Comparison of ENCODE assay signal across 9 mouse cellular contexts in genomic region chr2:70261703-70262564, GRCm38 (mm10).
A peak's percentile ranks its signal among the peaks of the same experiment; 100 is the strongest.
DNase-seq lines count a peak whose midpoint lies in the region; ATAC-seq and TF ChIP-seq lines count a peak whose summit lies in the region.
"Had no signal": no experiment of that assay in that cellular context is flagged by ENCODE, and none has a peak within 500 bp of the region (broad histone marks: within the 10 kb centered on the region; RNA-seq: fewer than 3 reads in every experiment).

No protein-coding gene starts in this region.

- H3K4me1 ChIP-seq in heart, embryonic 13.5 days: peaks cover 14% of the 10 kb centered on the region
- peaks cover 8% of the 10 kb centered on the region; the same call in 1 of the 2 replicates for H3K4me1 ChIP-seq in stomach, embryonic 14.5 days (ENCODE audit: control insufficient read depth, insufficient read depth, low read length)
- H3K4me1 ChIP-seq in stomach, postnatal 0 days (replicated peaks; ENCODE audit: control insufficient read depth, insufficient read depth): no peaks in the 10 kb centered on the region
- H3K4me1 ChIP-seq in hindbrain, embryonic 15.5 days (replicated peaks): peaks cover 32% of the 10 kb centered on the region

- peak overlapping the region; percentile 24 for H3K4me2 ChIP-seq in heart, embryonic 13.5 days
- no peak overlapping the region; the same call in 1 of the 2 replicates for H3K4me2 ChIP-seq in stomach, embryonic 14.5 days (replicated peaks; ENCODE audit: low read depth, low read length)
- H3K4me2 ChIP-seq in stomach, postnatal 0 days (replicated peaks; ENCODE audit: low read depth): no peak overlapping the region
- H3K4me2 ChIP-seq in hindbrain, embryonic 15.5 days: no peak overlapping the region

- peak overlapping the region; percentile 54 for H3K27ac ChIP-seq in heart, embryonic 13.5 days (replicated peaks)
- no peak overlapping the region for H3K27ac ChIP-seq in stomach, embryonic 14.5 days (ENCODE audit: low read length)
- H3K27ac ChIP-seq in stomach, postnatal 0 days (replicated peaks): no peak overlapping the region
- H3K27ac ChIP-seq in hindbrain, embryonic 15.5 days (replicated peaks): 0 out of 2 replicates have a peak overlapping the region, but pooled peaks have one; percentile 50

- H3K36me3 ChIP-seq in heart, embryonic 13.5 days: no peaks in the 10 kb centered on the region
- H3K36me3 ChIP-seq in stomach, embryonic 14.5 days (ENCODE audit: control insufficient read depth, insufficient read depth, low read length): no peaks in the 10 kb centered on the region
- no peaks in the 10 kb centered on the region for H3K36me3 ChIP-seq in stomach, postnatal 0 days (ENCODE audit: control insufficient read depth, insufficient read depth, low read length)
- no peaks in the 10 kb centered on the region for H3K36me3 ChIP-seq in hindbrain, embryonic 15.5 days

- intact Hi-C loops in heart, postnatal 36 days (cut with DNase I): loop anchor here (1.0 kb wide), 1 partner anchor 9 kb away; no protein-coding TSS in a partner anchor

- 0 out of 2 replicates have a peak overlapping the region, but pooled peaks have one; percentile 10 for H3K9ac ChIP-seq in heart, embryonic 13.5 days
- H3K9ac ChIP-seq in stomach, embryonic 14.5 days (replicated peaks; ENCODE audit: low read depth, low read length): no peak overlapping the region
- H3K9ac ChIP-seq in stomach, postnatal 0 days (ENCODE audit: low read length): no peak overlapping the region
- no peak overlapping the region for H3K9ac ChIP-seq in hindbrain, embryonic 15.5 days

- no peak for DNase-seq in heart, postnatal 36 days
- DNase-seq in stomach, postnatal 0 days (ENCODE audit: low spot score): no peak
- DNase-seq in thymus, postnatal 10 days (ENCODE audit: low spot score in 2 of 2): peak; percentile 15 to 18
- DNase-seq in right cerebral cortex, postnatal 25 days: no peak
- no peak for DNase-seq in spleen, postnatal 10 days (ENCODE audit: low spot score in 2 of 2)

- H3K27me3 ChIP-seq in heart, embryonic 13.5 days (replicated peaks): peaks cover 21% of the 10 kb centered on the region
- no peaks in the 10 kb centered on the region for H3K27me3 ChIP-seq in stomach, embryonic 14.5 days (ENCODE audit: control insufficient read depth, insufficient read depth, low read length)
- no peaks in the 10 kb centered on the region for H3K27me3 ChIP-seq in stomach, postnatal 0 days (ENCODE audit: control insufficient read depth, insufficient read depth, low read length)
- no peaks in the 10 kb centered on the region for H3K27me3 ChIP-seq in hindbrain, embryonic 15.5 days

- no peak overlapping the region for H3K4me3 ChIP-seq in heart, embryonic 13.5 days
- H3K4me3 ChIP-seq in stomach, embryonic 14.5 days (ENCODE audit: low read depth, low read length): no peak overlapping the region
- H3K4me3 ChIP-seq in stomach, postnatal 0 days (ENCODE audit: low read depth, low read length): no peak overlapping the region
- H3K4me3 ChIP-seq in hindbrain, embryonic 15.5 days: no peak overlapping the region
- H3K4me3 ChIP-seq: erythroblast, embryonic 14.5 days had no signal

- ATAC-seq in heart, embryonic 13.5 days (ENCODE audit: extremely low read depth, insufficient number of reproducible peaks, low FRiP score, low TSS enrichment): no peak
- 0 out of 2 replicates have a peak, but pooled peaks have one; percentile 10 for ATAC-seq in stomach, embryonic 14.5 days (ENCODE audit: insufficient number of reproducible peaks, insufficient read depth, low FRiP score, low read depth)
- no peak for ATAC-seq in stomach, postnatal 0 days (ENCODE audit: low FRiP score, low TSS enrichment)
- ATAC-seq in hindbrain, embryonic 15.5 days (ENCODE audit: low FRiP score, low read depth): peak; percentile 38; the same call in 1 of the 2 replicates

- TF ChIP-seq EP300 in stomach, postnatal 0 days (optimal IDR thresholded peaks at IDR 0.05): no peak

- no peaks in the 10 kb centered on the region for H3K9me3 ChIP-seq in heart, embryonic 13.5 days
- no peaks in the 10 kb centered on the region for H3K9me3 ChIP-seq in stomach, embryonic 14.5 days (ENCODE audit: control insufficient read depth, low read depth, low read length)
- no peaks in the 10 kb centered on the region for H3K9me3 ChIP-seq in stomach, postnatal 0 days (ENCODE audit: control insufficient read depth, low read length)
- H3K9me3 ChIP-seq in hindbrain, embryonic 15.5 days: no peaks in the 10 kb centered on the region

- TF ChIP-seq CTCF in stomach, postnatal 0 days (IDR thresholded peaks at IDR 0.05; ENCODE audit: low read depth): no peak

- 54% methylated on average over 8 of the region's 8 CpGs for WGBS in heart, embryonic 13.5 days
- WGBS in stomach, embryonic 14.5 days: 66% methylated on average over 8 of the region's 8 CpGs
- whole genome bisulfite sequencing in stomach, postnatal 0 days: 69% methylated on average over 8 of the region's 8 CpGs
- 71% methylated on average over 8 of the region's 8 CpGs for WGBS in hindbrain, embryonic 15.5 days

Comparison
In these comparisons a context has a peak if more than half of its experiments do, and no peak if none do; other contexts are left out.
1. ATAC-seq: peak in stomach, embryonic 14.5 days (single experiment) and hindbrain, embryonic 15.5 days (single experiment); none in heart, embryonic 13.5 days (single experiment) and stomach, postnatal 0 days (single experiment).
2. H3K27ac ChIP-seq: peak in heart, embryonic 13.5 days (single experiment) and hindbrain, embryonic 15.5 days (single experiment); none in stomach, embryonic 14.5 days (single experiment) and stomach, postnatal 0 days (single experiment).
3. DNase-seq: peak in thymus, postnatal 10 days (2 of 2); none in heart, postnatal 36 days (0 of 2), stomach, postnatal 0 days (single experiment), right cerebral cortex, postnatal 25 days (single experiment) and spleen, postnatal 10 days (0 of 2).